Mouse (Mus musculus) adrenal gland (tissue): Measurements from ENCODE around the gene Grn.

ENCODE experiments used
- intact Hi-C: fragments of 180-260 bp; cut with DNase I; formaldehyde crosslinking; loops from one replicate; pipeline ENCODE4 v1.15.1; 2025

Grn gene

DNA sequence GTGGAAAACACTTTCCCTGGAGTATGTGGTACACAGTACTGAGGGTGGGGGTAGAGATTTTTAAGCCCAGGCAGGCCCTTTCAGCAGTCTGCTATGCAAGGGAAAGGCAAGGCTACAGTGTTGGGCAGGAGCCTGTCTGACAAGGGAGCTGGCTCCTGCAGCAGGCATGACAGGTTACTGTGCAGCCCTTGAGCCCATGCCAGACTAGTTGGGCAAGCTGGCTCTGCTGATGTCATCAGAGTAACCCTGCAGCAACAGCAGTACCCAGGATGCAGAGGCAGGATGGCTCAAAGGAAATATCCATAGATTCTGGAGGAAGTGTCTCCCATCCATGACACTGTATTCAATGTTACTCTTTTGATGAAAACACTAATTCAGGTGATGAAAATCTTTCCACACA is 11.2 kb upstream of the Grn start:
- intact Hi-C loops = no loop called here

DNA sequence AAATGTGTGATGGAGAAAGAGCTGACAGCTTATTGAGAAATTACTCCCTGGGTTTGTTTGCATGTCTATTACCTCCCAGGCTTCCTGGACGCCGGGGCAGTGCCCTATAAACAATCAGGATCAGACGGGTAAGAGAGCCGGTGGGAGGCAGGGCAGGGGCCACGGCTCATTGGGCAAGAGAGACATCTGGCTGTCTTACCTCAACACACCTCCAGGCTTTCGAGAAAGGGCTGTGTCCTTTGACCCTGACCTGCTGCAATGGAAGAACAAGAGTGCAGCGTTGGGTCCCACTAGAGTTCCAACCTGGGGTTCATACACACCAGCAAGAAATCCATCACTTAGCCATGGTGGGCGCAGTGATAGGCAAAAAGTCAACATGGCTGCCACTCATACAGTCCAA is 8.6 kb upstream of the Grn start:
- intact Hi-C loops = no loop called here

DNA sequence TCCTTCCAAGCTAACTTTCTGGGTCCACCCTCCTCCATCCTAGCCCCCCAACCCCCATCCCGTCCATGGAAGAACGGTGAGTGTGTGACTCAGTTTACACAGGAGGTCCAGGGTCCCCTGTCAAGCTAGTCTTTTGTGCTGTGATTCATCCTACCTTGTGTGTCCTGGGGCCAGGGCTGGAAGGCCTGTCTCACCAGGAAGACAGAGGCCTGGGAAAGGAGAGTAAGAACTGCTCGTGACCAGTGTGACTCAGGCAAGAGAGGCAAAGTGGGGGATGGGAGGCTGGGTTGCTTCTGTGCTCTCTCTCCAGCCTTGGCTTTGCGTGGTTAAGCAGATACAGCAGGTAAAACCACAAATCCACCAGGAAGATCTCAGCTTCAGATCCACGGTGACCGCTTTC is 5.4 kb upstream of the Grn start:
- intact Hi-C loops = no loop called here

DNA sequence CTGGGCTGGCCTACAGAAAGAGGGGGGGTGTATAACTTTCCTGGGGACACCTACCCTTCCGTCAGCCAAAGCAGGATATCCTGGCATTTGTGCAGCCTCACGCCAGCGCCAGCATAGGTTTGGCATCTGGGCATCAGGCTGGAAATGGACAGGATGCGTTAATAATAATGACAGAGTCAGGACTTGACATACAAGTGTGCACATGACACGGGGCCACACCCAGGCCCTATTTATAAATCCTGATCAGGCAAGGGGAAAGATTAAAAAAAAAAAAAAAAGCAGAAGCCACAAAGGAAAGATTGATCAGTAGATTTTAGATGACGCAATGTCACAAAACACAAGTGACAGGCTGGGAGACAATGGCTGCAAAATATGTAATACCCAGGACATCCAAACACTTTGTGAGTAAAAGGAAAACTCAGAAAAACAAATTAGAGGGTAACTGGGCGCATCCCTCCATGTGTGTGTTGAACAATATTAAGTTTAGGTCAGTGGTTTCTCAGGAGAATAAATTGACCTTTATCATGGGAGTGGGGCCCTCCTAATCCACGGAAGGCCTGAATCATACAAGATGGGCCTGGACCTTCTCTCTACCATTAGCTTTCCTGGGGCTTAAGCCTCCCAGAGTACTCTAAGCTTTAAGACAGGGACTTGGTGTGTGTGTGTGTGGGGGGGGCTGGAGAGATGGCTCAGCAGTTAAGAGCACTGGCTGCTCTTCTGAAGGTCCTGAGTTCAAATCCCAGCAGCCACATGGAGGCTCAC is 4.4 kb upstream of the Grn start:
- intact Hi-C loops = no loop called here

DNA sequence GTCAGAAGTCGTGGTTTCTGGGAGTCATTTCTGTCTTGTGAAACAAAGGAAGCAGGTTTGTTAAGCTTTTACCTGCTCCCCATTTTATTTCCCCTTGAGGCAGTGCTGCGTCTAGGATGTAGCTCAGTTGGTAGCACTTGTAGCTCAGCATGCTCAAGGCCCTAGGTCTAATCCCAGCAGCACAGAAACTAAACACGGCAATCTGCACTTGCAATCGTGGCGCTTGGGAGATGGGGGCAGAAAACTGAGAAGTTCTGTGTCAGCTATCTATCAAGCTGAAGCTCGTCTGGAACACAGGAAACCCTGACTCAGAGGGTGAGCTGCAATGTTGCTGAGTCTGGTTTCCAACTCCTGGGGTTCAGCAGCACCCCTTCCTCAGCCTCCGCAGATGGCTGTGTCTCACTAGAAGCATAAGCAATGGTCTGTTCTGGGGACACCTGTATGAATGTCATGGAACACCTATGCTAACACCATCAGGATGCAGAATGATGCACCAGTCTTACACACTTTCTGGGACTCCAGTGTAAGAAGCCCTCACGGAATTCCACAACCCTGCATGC is 1.1 kb upstream of the Grn start:
- intact Hi-C loops = no loop called here

DNA sequence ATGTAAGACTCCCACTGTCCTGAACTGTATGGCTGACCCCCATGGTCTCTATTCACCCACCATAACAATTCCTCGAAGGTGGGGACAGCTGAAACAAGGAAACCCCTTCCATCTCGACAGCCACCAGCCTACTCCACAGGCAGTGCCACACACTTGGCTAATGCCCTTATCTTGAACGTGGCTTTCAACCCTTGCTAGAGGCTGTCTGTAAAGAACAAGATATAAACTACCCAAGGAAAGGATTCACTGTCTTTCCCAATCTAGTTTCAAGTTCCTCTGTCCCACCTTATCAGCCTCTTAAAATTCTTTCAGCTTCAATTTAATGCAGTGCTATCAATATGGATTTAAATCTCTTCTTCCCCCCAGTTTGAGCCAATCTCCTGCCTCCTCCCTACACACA is 564 bp upstream of the Grn start:
- intact Hi-C loops = no loop called here

DNA sequence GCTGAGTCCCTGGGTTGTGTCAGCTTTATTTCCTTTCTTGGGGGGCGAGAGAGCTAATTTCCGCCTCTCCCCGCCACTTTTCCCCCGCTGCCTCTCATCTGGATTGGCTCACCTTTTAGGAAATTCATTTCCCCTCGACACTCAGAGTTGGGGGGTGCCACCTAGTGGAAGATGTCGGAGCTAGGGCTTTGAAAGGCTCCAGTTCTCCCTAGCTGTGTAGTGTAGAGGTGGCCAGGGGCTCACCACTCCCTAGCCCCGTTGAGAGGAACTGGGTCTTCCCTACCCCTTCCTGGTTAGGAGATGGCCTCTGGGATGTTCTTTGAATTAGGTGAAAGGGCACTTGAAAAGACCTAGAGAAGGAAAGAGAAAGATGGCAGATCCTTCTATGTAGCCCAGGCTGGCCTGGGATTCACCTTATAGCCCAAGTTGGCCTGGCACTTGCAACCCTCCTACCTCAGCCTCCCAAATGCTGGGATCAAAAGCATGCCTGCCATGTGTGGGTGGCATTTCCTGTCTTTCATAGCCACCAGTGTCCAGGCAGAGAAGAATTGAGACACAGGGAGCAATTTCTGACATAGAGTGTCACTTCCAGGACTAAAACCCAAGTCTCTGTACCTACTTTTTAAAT is 1.0 kb downstream of the Grn start:
- intact Hi-C loops = loop anchor here (5.0 kb wide), 1 partner anchor 284 kb away; the partner anchor contains the start of gene Nags

DNA sequence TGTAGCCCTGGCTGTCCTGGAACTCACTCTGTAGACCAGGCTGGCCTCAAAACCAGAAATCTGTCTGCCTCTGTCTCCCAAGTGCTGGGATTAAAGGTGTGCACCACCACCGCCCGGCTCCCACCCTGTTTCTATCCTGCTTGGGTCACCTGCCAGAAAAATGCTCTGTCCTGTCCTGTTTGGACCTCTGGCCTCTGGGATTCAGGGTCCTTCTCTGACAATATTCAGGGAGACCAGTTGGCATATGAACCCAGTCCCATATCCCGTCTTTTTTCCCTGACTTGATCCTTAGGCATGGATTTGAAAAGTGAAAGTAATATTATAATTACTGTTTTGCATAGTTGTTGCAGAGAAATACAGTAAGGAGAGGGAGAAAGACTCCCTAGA is 1.6 kb downstream of the Grn start:
- intact Hi-C loops = loop anchor here (5.0 kb wide), 1 partner anchor 284 kb away; the partner anchor contains the start of gene Nags

DNA sequence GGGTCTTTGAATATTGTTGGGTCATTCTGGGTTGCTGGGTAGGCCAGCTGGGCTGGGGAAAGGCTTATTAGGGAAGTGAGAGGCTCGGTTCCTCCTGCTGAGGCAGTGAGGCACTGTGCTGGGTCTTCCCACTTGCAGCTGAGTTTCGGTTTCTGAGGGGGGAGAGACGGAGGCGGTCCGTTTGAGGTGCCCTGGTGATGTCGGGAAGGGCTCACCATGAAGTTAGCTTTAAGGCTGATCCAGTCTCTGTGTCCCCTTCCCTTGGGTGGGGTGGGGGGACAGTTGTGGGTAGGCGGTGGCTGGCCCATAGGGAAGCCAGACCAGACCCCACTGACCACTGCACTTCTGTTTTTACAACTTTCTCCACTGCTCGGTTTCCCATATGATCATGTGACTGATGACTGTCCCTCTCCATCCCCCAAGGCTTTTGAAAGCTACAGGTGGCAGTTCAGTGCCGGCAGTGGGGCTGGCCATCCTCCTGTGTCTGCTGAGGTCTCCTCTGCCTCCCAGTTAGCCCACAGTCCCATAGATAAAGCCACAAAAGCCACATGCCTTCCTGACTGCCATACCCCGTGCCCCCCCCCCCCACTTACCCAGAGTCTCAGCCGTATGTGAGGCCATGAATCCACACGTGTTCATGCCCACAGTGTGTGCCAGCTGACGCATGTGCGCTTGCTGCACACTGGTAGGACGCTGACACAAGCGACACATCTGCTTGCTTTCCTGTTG is 2.2 kb downstream of the Grn start:
- intact Hi-C loops = loop anchor here (5.0 kb wide), 1 partner anchor 285 kb away; the partner anchor contains the start of gene Nags

DNA sequence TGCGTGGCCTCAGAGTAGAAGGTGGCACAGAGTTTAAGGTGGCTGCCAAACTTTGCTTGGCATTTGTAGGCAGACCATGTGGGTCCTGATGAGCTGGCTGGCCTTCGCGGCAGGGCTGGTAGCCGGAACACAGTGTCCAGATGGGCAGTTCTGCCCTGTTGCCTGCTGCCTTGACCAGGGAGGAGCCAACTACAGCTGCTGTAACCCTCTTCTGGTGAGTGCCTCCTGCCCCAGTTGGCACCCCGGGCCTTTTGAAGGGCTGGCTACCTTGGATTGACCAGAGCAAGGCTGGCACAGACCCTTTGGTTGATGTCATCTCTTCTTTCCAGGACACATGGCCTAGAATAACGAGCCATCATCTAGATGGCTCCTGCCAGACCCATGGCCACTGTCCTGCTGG is 2.8 kb downstream of the Grn start:
- intact Hi-C loops = loop anchor here (5.0 kb wide), 1 partner anchor 286 kb away; the partner anchor contains the start of gene Nags

DNA sequence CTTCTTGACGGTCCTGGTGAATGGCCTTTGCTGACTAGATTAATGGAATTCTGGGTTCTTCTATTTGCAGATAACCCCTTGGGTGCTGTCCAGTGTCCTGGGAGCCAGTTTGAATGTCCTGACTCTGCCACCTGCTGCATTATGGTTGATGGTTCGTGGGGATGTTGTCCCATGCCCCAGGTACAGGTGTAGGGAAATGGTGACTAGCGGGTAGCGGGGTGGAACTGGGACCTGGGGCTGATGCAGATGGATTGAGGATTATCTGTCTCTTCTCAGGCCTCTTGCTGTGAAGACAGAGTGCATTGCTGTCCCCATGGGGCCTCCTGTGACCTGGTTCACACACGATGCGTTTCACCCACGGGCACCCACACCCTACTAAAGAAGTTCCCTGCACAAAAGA is 3.8 kb downstream of the Grn start:
- intact Hi-C loops = loop anchor here (2.0 to 5.0 kb wide), 2 partner anchors 125 to 287 kb away; partner anchors contain the start of gene Nags

DNA sequence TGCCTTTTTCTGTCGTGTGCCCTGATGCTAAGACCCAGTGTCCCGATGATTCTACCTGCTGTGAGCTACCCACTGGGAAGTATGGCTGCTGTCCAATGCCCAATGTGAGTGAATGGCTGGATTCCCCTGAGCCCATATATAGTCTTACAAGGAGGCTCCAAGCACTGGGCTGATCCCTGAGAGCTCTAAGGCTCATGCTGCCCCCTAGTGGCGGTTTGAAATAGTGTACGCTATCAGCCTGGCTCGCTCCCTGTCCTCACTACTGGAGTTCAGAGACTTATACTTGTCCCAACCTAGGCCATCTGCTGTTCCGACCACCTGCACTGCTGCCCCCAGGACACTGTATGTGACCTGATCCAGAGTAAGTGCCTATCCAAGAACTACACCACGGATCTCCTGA is 4.3 kb downstream of the Grn start:
- intact Hi-C loops = loop anchor here (2.0 to 5.0 kb wide), 2 partner anchors 126 to 287 kb away; partner anchors contain the start of gene Nags

DNA sequence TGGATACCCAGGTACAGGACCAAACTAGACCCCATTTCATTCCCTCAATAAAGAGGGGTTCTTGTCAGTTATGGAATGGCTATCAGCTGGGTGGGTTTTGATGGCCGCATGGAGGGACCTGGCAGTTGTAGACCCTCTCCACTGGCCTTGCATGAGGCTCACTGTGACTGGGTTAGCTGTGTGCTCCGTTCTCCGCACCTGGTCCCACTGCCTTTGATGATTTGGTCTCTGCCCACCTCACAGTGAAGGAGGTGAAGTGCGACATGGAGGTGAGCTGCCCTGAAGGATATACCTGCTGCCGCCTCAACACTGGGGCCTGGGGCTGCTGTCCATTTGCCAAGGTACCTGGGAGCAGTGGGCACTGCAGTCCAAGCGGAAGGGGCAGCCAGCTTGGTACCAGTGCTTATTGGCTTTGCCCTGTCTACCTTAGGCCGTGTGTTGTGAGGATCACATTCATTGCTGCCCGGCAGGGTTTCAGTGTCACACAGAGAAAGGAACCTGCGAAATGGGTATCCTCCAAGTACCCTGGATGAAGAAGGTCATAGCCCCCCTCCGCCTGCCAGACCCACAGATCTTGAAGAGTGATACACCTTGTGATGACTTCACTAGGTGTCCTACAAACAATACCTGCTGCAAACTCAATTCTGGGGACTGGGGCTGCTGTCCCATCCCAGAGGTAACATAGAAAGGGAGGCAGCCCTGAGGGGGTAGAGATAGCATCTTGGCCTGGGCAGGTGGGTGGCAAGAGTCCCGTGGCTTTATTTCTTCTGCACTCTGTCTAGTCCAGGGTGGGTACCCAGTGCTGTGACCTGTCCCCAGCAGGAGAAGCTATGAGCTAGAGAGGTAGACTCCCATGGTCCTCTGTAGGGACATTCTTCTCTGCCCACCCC is 4.9 kb downstream of the Grn start:
- intact Hi-C loops = loop anchor here (2.0 to 5.0 kb wide), 2 partner anchors 126 to 288 kb away; partner anchors contain the start of gene Nags

DNA sequence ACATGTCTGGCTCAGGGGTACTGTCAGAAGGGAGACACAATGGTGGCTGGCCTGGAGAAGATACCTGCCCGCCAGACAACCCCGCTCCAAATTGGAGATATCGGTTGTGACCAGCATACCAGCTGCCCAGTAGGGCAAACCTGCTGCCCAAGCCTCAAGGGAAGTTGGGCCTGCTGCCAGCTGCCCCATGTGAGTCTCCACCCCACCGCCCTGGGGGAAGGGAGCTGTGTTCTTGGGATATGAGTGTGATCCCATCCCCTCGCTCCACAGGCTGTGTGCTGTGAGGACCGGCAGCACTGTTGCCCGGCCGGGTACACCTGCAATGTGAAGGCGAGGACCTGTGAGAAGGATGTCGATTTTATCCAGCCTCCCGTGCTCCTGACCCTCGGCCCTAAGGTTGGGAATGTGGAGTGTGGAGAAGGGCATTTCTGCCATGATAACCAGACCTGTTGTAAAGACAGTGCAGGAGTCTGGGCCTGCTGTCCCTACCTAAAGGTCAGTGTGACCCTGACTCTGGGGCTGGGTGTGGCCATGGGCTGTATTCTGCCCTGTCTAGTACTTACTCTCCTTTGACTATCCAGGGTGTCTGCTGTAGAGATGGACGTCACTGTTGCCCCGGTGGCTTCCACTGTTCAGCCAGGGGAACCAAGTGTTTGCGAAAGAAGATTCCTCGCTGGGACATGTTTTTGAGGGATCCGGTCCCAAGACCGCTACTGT is 5.8 kb downstream of the Grn start:
- intact Hi-C loops = loop anchor here (2.0 kb wide), 1 partner anchor 127 kb away; no protein-coding TSS in a partner anchor

DNA sequence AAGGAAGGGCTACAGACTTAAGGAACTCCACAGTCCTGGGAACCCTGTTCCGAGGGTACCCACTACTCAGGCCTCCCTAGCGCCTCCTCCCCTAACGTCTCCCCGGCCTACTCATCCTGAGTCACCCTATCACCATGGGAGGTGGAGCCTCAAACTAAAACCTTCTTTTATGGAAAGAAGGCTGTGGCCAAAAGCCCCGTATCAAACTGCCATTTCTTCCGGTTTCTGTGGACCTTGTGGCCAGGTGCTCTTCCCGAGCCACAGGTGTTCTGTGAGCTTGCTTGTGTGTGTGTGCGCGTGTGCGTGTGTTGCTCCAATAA is 6.3 kb downstream of the Grn start:
- intact Hi-C loops = no loop called here

DNA sequence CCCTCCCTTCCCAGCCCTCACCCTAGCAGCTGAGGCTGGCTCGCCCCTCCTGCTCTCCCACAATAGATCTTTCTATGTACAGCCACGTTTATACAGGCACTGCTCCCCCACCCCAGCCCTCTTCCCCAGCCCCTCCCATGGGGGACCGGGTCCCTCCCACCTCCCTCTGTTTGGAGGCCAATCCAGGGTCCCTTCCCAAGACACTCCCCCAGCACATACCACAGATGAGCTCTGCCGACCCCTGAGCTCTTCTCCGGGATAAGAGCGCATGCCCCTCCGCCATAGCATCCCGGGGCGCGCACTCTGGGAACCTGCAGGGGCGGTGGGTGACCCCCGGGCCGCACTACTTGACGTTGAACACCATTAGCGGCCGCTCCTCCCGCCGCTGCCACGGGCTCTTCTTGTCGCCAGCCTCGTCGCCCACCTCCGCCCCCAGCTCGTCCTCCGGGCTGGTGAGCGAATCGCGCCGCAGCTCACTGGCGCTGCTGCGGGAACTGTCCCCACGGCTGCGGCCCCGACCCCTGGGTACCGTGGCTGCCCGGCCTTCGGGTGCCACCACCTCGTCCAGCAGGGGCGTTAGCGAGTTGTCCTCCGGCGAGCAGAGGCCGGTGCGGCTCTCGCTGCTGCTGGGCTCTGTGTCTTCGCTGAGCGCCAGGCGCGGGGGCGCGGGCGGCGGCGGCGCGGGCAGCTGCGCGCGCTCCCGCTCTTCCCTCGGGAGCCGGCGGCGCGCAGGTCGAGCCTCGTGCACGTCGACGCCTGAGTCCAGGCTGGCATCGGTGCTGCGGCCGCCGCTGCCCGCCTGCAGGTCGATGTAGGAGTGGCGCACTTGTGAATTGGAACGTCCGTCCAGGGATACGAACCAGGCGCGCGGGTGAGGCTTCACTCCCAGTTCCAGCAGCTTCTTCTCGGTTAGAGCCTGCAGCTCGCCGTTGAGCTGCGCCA is 7.3 kb downstream of the Grn start:
- intact Hi-C loops = no loop called here

DNA sequence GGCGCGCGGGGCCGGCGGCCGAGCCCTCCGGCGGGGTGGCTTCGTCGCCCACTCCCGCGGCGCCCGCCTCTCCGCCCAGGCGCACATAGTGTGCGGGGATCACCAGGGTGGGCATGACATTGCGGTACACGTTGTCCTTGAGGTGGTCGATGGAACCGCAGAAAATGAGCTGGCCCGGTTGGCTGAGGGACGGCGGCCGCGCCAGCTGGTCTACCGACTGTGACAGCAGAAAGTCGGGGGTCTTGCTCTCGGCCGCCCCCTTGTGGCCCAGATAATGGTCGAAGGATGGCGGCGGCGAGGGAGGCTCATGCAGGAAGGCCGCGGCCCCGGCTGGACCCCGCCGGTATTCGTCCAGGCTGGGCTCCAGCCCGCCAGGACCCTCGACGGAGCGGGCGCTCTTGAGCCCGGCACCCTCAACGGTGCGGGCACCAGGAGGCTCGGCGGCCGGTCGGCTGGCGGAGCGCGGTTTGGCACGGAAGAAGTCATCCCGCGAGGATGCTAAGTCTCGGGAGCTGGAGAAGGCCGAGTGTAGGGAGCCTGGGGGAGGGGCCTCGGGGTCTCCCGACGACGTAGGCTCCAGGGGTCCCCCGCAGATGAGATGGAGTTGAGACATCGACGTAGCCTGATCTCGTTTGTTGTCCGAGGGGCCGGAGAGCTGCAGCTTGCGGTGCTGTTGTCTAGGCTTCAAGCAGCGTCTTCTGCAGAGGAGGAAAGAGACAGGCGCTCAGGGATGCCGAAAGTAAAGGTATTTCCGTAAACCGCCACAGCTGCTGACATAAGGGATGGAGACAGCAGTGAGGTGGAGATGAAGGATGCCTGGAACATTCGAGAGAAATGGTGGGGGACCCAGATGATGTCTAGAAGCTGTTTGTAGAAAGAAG is 8.3 kb downstream of the Grn start:
- intact Hi-C loops = no loop called here
